Mouse (Mus musculus): ENCODE results near the gene Ttc41. TPM values are rescaled to one million over a fixed set of nuclear protein-coding genes. Genes with fewer than 3 reads are reported as not detected.

Ttc41 gene
- total and polyA plus RNA-seq, 2 experiments from 2014 or later = 1.4 to 2.2 TPM

DNA sequence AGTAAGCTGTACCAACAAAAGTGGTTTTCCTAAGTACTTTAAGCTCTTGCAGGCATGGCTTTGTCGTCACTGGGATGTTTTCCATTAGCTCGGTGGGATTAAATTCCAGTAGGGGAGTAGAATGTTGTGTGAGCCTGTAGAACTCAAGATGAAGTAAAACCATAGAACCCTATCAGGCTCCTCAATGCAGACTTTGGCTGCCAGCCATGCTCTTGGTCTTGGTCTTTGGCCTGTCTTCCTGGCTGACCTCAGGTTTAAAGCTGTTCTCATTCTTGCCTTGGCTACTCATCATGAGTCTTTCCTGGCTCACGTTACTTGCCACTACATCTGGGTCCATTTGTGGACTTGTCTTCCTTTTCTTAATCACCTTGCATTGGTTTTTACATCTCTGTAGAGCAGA, 6.5 kb downstream of the Ttc41 start:
- TF ChIP-seq CTCF (IDR thresholded peaks at IDR 0.05; ENCODE audit: low read depth) = no peak
- ATAC-seq (no peak), DNase-seq (ENCODE audit: low spot score) (no peak)
- H3K4me3 ChIP-seq (ENCODE audit: low read length) = no peak overlapping the region
- no peaks in the 10 kb centered on the region for H3K36me3 ChIP-seq (ENCODE audit: insufficient read depth, low read length)
- H3K4me2 ChIP-seq (ENCODE audit: low read depth, low read length) = no peak overlapping the region
- no peaks in the 10 kb centered on the region for H3K27me3 ChIP-seq (ENCODE audit: insufficient read depth, low read length)
- no peak overlapping the region for H3K9ac ChIP-seq (replicated peaks; ENCODE audit: low read length)
- 83% methylated on average over 3 of the region's 3 CpGs for WGBS
- H3K9me3 ChIP-seq (ENCODE audit: low read length) = no peaks in the 10 kb centered on the region
- no peaks in the 10 kb centered on the region for H3K4me1 ChIP-seq (ENCODE audit: insufficient read depth, low read length)
- no peak overlapping the region for H3K27ac ChIP-seq

DNA sequence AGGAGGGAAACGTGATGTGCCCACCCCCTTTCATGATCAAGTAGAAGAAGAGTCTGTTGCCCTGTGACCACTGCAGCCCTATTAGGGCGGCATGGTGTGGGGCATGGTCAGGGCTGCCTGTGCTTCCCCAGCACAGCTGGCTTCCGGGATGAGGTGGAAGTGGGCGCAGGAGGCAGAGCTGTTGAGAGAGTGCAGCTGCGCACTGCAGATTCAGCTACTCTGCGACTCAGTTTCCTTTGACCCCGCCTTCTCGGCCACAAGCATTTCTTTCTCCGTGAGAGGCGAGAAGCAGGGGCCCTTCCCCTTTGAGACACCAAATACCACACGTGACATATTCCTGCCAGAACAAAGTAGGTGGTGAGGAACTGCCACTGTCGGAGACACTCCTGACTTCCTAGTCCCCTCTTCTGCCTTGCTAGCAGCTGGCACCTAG, 22.0 kb downstream of the Ttc41 start:
- no peaks in the 10 kb centered on the region for H3K36me3 ChIP-seq (ENCODE audit: insufficient read depth, low read length)
- no peaks in the 10 kb centered on the region for H3K27me3 ChIP-seq (ENCODE audit: insufficient read depth, low read length)
- peak overlapping the region; percentile 33; the same call in 1 of the 2 replicates for H3K27ac ChIP-seq
- ATAC-seq (peak; percentile 85), DNase-seq (ENCODE audit: low spot score) (peak; percentile 61)
- H3K9ac ChIP-seq (replicated peaks; ENCODE audit: low read length) = no peak overlapping the region; the same call in 1 of the 2 replicates
- H3K4me1 ChIP-seq (ENCODE audit: insufficient read depth, low read length) = no peaks in the 10 kb centered on the region
- no peaks in the 10 kb centered on the region for H3K9me3 ChIP-seq (ENCODE audit: low read length)
- no peak for TF ChIP-seq CTCF (IDR thresholded peaks at IDR 0.05; ENCODE audit: low read depth)
- H3K4me3 ChIP-seq (ENCODE audit: low read length) = peak overlapping the region; percentile 23
- 9% methylated on average over 12 of the region's 12 CpGs for WGBS
- peak overlapping the region; percentile 52 for H3K4me2 ChIP-seq (ENCODE audit: low read depth, low read length)

DNA sequence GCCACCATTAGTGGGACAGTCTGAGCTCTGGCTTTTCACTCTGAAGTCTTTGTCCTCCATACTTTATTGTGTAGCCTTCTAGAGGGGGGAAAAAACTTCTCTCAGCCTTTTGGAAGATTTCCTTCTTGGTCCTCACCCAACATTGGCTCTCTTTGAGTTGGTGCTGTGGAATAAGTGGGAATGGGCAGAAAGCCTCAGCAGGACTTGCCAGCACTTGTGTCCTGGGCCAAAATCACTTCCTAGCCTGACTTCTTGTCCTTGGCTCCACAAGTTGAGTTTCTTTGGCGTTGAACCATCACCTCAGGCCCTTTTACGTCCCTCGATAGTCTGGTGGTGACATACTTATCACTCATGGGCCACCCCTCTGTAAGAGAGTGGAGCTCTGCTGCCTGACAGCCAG, 22.6 kb downstream of the Ttc41 start:
- DNase-seq (ENCODE audit: low spot score) = peak; percentile 41
- peak overlapping the region; percentile 33; the same call in 1 of the 2 replicates for H3K27ac ChIP-seq
- no peak overlapping the region for H3K4me2 ChIP-seq (ENCODE audit: low read depth, low read length)
- H3K27me3 ChIP-seq (ENCODE audit: insufficient read depth, low read length) = no peaks in the 10 kb centered on the region
- 71% methylated on average over 3 of the region's 3 CpGs for WGBS
- no peak for TF ChIP-seq CTCF (IDR thresholded peaks at IDR 0.05; ENCODE audit: low read depth)
- no peaks in the 10 kb centered on the region for H3K9me3 ChIP-seq (ENCODE audit: low read length)
- 0 out of 2 replicates have a peak, but pooled peaks have one; percentile 18 for ATAC-seq
- H3K9ac ChIP-seq (replicated peaks; ENCODE audit: low read length) = no peak overlapping the region
- H3K4me3 ChIP-seq (ENCODE audit: low read length) = no peak overlapping the region
- H3K36me3 ChIP-seq (ENCODE audit: insufficient read depth, low read length) = no peaks in the 10 kb centered on the region
- H3K4me1 ChIP-seq (ENCODE audit: insufficient read depth, low read length) = no peaks in the 10 kb centered on the region

DNA sequence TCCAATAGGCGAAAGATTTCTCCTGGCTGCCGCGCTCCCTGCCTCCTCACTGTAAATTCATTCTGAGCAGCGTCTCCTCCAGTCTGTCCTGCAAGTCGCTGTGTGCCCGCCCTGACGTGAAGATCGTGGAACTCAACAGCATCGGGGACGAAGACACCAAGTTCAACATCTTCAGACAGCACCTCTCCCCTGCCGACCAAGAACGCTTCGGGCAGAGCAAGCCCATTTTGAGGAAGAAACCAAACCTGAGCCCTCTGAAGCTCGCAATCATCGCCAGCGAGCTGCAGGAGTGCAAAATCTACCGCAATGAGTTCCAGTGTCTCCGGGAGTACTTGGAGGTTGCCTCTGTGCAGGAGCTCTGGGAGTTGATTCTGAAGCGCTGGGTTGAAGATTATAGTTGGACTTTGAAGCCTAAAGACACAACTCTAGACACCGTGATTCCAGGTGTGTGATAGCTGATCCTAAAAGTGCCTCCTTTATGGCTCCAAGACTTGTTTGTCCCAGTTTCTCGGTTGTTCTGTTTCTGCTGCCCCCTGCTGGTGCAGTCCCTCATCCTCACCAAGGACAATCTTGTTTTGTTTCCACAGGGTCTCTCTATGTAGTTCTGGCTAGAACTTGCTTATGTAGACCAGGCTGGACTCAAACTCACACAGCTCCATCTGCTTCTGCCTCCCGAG, 25.4 kb downstream of the Ttc41 start:
- DNase-seq (ENCODE audit: low spot score) (peak; percentile 85), ATAC-seq (peak; percentile 53)
- TF ChIP-seq CTCF (IDR thresholded peaks at IDR 0.05; ENCODE audit: low read depth) = peak; percentile 83
- Histone ChIP-seq H3K4me1 (ENCODE audit: insufficient read depth, low read length) (no peaks in the 10 kb centered on the region), H3K36me3 (ENCODE audit: insufficient read depth, low read length) (no peaks in the 10 kb centered on the region), H3K4me3 (ENCODE audit: low read length) (peak overlapping the region; percentile 35), H3K4me2 (ENCODE audit: low read depth, low read length) (peak overlapping the region; percentile 73), H3K9me3 (ENCODE audit: low read length) (no peaks in the 10 kb centered on the region), H3K27ac (no peak overlapping the region), H3K27me3 (ENCODE audit: insufficient read depth, low read length) (no peaks in the 10 kb centered on the region), H3K9ac (replicated peaks; ENCODE audit: low read length) (peak overlapping the region; percentile 30; the same call in 1 of the 2 replicates)
- WGBS = 13% methylated on average over 22 of the region's 22 CpGs

DNA sequence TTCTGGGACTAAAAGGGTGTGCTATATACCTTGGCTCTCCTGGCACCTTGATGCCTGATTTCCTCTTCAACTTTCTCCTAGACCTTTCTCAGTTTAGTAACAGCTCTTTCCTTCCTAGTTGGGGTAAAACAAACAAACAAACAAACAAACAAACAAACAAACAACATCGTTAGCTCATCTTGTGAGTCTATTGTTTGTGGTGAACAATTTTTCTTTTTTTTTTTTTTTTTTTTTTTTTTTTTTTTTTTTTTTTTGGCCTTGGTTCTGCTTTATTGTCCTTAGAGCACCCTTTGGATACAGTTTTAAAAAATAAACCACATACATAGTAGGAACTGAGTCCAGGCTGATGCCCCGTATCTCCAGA, 25.9 kb downstream of the Ttc41 start:
- no peak overlapping the region for H3K9ac ChIP-seq (replicated peaks; ENCODE audit: low read length)
- no peak for ATAC-seq
- H3K4me1 ChIP-seq (ENCODE audit: insufficient read depth, low read length) = no peaks in the 10 kb centered on the region
- DNase-seq (ENCODE audit: low spot score) = no peak
- H3K9me3 ChIP-seq (ENCODE audit: low read length) = no peaks in the 10 kb centered on the region
- H3K36me3 ChIP-seq (ENCODE audit: insufficient read depth, low read length) = no peaks in the 10 kb centered on the region
- H3K27me3 ChIP-seq (ENCODE audit: insufficient read depth, low read length) = no peaks in the 10 kb centered on the region
- H3K4me3 ChIP-seq (ENCODE audit: low read length) = no peak overlapping the region
- TF ChIP-seq CTCF (IDR thresholded peaks at IDR 0.05; ENCODE audit: low read depth) = no peak
- H3K4me2 ChIP-seq (ENCODE audit: low read depth, low read length) = no peak overlapping the region; the same call in 1 of the 2 replicates
- H3K27ac ChIP-seq = no peak overlapping the region
- WGBS = 69% methylated on average over 2 of the region's 2 CpGs

DNA sequence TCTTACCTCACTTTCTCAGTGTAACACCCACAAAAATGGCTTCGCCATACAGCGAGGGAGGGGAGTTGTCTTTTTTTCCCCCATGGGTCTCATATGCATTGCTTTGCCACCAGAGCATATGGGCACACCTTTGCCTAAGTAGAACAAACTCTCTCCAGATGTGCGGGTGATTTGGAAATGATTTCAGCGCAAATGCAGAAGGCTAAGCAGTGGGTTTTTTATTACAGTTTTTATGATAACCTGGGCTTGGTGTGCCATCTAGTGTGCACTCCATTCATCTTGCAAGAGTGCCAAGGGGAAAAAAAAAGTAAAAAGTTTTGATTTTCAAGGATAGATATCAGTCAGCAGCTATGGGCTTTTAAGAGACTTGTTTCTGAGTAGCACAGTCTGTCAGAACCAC, 29.4 kb downstream of the Ttc41 start:
- Histone ChIP-seq H3K4me2 (ENCODE audit: low read depth, low read length) (no peak overlapping the region), H3K36me3 (ENCODE audit: insufficient read depth, low read length) (no peaks in the 10 kb centered on the region), H3K4me1 (ENCODE audit: insufficient read depth, low read length) (no peaks in the 10 kb centered on the region), H3K9me3 (ENCODE audit: low read length) (no peaks in the 10 kb centered on the region), H3K9ac (replicated peaks; ENCODE audit: low read length) (no peak overlapping the region), H3K4me3 (ENCODE audit: low read length) (no peak overlapping the region), H3K27ac (no peak overlapping the region), H3K27me3 (ENCODE audit: insufficient read depth, low read length) (no peaks in the 10 kb centered on the region)
- peak; percentile 29 for TF ChIP-seq CTCF (IDR thresholded peaks at IDR 0.05; ENCODE audit: low read depth)
- 81% methylated on average over 4 of the region's 4 CpGs for WGBS
- ATAC-seq = no peak
- DNase-seq (ENCODE audit: low spot score) = peak; percentile 17

DNA sequence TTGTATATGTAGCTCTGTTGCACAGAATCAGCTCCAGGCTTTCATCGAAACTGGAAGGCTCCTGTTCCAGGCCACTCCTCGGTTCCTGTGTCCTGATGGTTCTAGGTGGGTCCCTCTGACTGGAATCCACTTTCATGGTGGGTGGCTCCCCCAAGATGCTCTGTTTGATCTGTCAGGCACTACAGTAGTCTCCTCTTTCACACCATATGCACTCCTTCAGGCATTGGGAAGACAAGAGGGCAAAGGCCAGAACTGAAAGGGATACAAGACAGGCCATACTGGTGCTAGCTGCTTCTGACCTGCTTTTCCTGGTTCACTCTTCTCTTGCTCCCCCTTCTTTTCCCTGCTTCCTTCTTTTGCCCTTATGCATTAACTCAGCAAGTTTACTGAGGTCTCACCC, 37.3 kb downstream of the Ttc41 start:
- ATAC-seq = no peak
- WGBS = 93% methylated on average over 2 of the region's 2 CpGs
- TF ChIP-seq CTCF (IDR thresholded peaks at IDR 0.05; ENCODE audit: low read depth) = no peak

More for the DNA sequence above, 37.3 kb downstream of the Ttc41 start:
- no peak for DNase-seq (ENCODE audit: low spot score)
- Histone ChIP-seq H3K4me3 (ENCODE audit: low read length) (no peak overlapping the region), H3K36me3 (ENCODE audit: insufficient read depth, low read length) (no peaks in the 10 kb centered on the region), H3K27ac (no peak overlapping the region), H3K27me3 (ENCODE audit: insufficient read depth, low read length) (no peaks in the 10 kb centered on the region), H3K4me2 (ENCODE audit: low read depth, low read length) (no peak overlapping the region), H3K9me3 (ENCODE audit: low read length) (no peaks in the 10 kb centered on the region), H3K9ac (replicated peaks; ENCODE audit: low read length) (no peak overlapping the region), H3K4me1 (ENCODE audit: insufficient read depth, low read length) (no peaks in the 10 kb centered on the region)
